Mouse (Mus musculus) B cell, adult 2 months (primary cell): ENCODE data around the gene Plcb1.

Experiments
- DNase-seq, 2 experiments: peaks; one replicate each; pipeline ENCODE4 v3.0.0; 2022

Gene Plcb1

GRCm38 (mm10) chr2:135439546-135440517 lies 654.0 kb downstream of the Plcb1 start:
- no peak for DNase-seq

- DNase-seq = no peak
Measured at GRCm38 (mm10) chr2:135453581-135453980, 667.7 kb downstream of the Plcb1 start.

GRCm38 (mm10) chr2:135454015-135454414 lies 668.1 kb downstream of the Plcb1 start:
- DNase-seq = no peak

- no peak for DNase-seq
Measured at GRCm38 (mm10) chr2:135454455-135454854, 668.6 kb downstream of the Plcb1 start.

- no peak for DNase-seq
Measured at GRCm38 (mm10) chr2:135467895-135468294, 682.0 kb downstream of the Plcb1 start.

GRCm38 (mm10) chr2:135474107-135474506 lies 688.2 kb downstream of the Plcb1 start:
- no peak for DNase-seq

- no peak for DNase-seq
Measured at GRCm38 (mm10) chr2:135485248-135485647, 699.4 kb downstream of the Plcb1 start.

GRCm38 (mm10) chr2:135488277-135488676 lies 702.4 kb downstream of the Plcb1 start:
- DNase-seq = no peak

GRCm38 (mm10) chr2:135489127-135489526 lies 703.3 kb downstream of the Plcb1 start:
- DNase-seq = no peak

- DNase-seq = no peak
Measured at GRCm38 (mm10) chr2:135492777-135493176, 706.9 kb downstream of the Plcb1 start.

GRCm38 (mm10) chr2:135496553-135496952 lies 710.7 kb downstream of the Plcb1 start:
- DNase-seq = no peak

GRCm38 (mm10) chr2:135497251-135497650 lies 711.4 kb downstream of the Plcb1 start:
- no peak for DNase-seq

GRCm38 (mm10) chr2:135500872-135501271 lies 715.0 kb downstream of the Plcb1 start:
- no peak for DNase-seq

- no peak for DNase-seq
Measured at GRCm38 (mm10) chr2:135503328-135503997, 717.6 kb downstream of the Plcb1 start.

- DNase-seq = no peak
Measured at GRCm38 (mm10) chr2:135503998-135504354, 718.1 kb downstream of the Plcb1 start.

- no peak for DNase-seq
Measured at GRCm38 (mm10) chr2:135507111-135507510, 721.2 kb downstream of the Plcb1 start.

- no peak for DNase-seq
Measured at GRCm38 (mm10) chr2:135518956-135519355, 733.1 kb downstream of the Plcb1 start.
